Mouse (Mus musculus) brain, embryonic 14.5 days (tissue): Measurements from ENCODE around the gene Vwa1.

Source experiments
- CTCF ChIP-seq: fragments of 200-500 bp; IDR thresholded peaks from 2 replicates; pipeline ENCODE4 v1.5.1; 2012; ENCODE audit warnings: inconsistent platforms, mild to moderate bottlenecking, moderate library complexity, borderline replicate concordance; ENCODE audit not compliant: insufficient read depth, insufficient read length; ENCODE audit errors: extremely low read depth
- POLR2A ChIP-seq: fragments of 200-500 bp; IDR thresholded peaks from 2 replicates; pipeline ENCODE4 v1.6.1; 2012; ENCODE audit warnings: mild to moderate bottlenecking, inconsistent platforms, borderline replicate concordance; ENCODE audit not compliant: poor library complexity, insufficient read depth, insufficient read length, severe bottlenecking; ENCODE audit errors: extremely low read depth

DNA sequence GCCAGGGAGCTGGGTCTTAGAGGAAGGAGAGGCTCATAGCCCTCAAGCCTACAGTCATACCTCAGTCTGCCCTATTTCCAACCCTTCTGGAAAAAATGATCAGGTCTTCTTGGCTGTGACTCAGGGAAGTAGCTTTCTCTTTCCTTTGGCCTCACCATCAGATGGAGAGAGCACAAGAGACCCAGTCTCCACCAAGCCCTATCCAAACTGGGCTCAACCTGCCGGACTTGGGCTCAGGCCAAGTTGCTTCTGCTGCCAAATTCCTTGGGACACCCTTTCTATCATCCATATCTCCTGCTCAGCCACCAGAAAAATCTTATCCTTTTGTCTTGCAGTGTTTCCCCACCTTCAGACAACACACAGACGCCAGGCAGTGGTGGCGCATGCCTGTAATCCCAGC is 1.4 kb upstream of the Vwa1 start:
- TF ChIP-seq CTCF (no peak), POLR2A (no peak)
